In the genomic region with DNA sequence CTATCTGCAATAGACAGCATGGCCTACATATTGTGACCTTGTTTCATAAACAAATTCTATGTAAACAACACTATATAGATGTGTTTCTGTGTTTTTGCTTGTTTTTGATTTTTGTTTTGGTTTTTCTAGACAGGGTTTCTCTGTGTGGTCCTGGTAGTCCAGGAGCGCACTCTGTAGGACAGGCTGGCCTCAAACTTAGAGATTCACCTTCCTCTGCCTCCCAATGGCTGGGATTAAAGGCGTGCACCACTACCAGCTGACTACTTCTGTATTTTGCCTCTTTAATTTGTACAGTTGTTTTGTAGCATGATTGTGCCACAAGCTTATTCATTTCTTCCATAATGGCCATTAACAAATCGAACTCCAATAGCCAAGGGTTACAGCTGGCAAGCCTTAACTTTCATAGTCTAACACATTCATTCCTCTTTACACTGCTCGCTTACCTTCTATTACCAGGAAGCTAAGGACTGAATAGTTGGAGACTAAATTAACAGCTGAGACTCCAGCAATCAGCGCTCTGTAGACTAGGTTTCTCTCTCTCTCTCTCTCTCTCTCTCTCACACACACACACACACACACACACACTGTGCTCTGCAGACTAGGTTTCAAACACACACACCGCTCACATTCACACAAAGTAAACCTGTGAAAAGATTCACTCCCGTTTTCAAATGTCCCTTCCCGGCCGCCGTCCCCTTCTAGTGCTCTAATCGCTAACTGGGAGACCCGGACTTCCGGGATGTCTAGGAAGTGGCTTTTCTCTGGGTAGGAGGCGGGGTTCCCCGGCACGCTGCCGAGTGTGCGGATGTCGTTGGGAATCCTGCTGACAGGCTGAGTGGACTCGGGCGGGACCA, we compare ENCODE assay signal across 8 mouse cellular contexts. TPM values are rescaled to one million over a fixed set of nuclear protein-coding genes. Genes with fewer than 3 reads are reported as not detected.
DNase-seq lines count a peak whose midpoint lies in the region; ATAC-seq and TF ChIP-seq lines count a peak whose summit lies in the region.

A gene (plus strand): TSS at position 753 of the 854 bp plus-strand sequence.

- ATAC-seq in erythroblast, adult 5-6 weeks (replicated peaks; ENCODE audit: low FRiP score, poor library complexity, severe bottlenecking): peak; percentile 93
- ATAC-seq in heart, embryonic 11.5 days (replicated peaks; ENCODE audit: insufficient number of reproducible peaks, low FRiP score, low TSS enrichment): peak; percentile 86
- ATAC-seq in kidney, embryonic 16.5 days (ENCODE audit: low FRiP score, low TSS enrichment): peak; percentile 96

- H3K36me3 ChIP-seq in heart, embryonic 11.5 days (ENCODE audit: control insufficient read depth, insufficient read depth, low read length): peaks cover 15% of the 10 kb centered on the region
- H3K36me3 ChIP-seq in kidney, embryonic 16.5 days (ENCODE audit: insufficient read depth, low read length): peaks cover 32% of the 10 kb centered on the region
- peaks cover 8% of the 10 kb centered on the region; the same call in 1 of the 2 replicates for H3K36me3 ChIP-seq in liver, adult 2 months (ENCODE audit: control insufficient read depth, insufficient read depth, low read length)
- H3K36me3 ChIP-seq in myocyte (ENCODE audit: control insufficient read depth, insufficient read depth): peaks cover 12% of the 10 kb centered on the region
- peaks cover 12% of the 10 kb centered on the region for H3K36me3 ChIP-seq in splenic B cell, adult 2 months (ENCODE audit: control insufficient read depth, insufficient read depth, low read length, poor library complexity, severe bottlenecking)

- peak within 1 kb of the TSS; percentile 78 for H3K27ac ChIP-seq in heart, embryonic 11.5 days (ENCODE audit: low read depth, low read length)
- H3K27ac ChIP-seq in kidney, embryonic 16.5 days (ENCODE audit: low read length): peak within 1 kb of the TSS; percentile 71
- H3K27ac ChIP-seq in liver, adult 2 months (replicated peaks; ENCODE audit: insufficient read depth, low read depth, low read length): peak within 1 kb of the TSS; percentile 58

- peak within 1 kb of the TSS; percentile 85 for H3K9ac ChIP-seq in heart, embryonic 11.5 days (ENCODE audit: low read depth, low read length)
- H3K9ac ChIP-seq in kidney, embryonic 16.5 days (replicated peaks; ENCODE audit: low read length): peak within 1 kb of the TSS; percentile 82
- peak within 1 kb of the TSS; percentile 78 for H3K9ac ChIP-seq in liver, adult 2 months (ENCODE audit: low read depth, low read length)

- 0 out of 2 replicates have a peak, but pooled peaks cover under 1% of the 10 kb centered on the region for H3K9me3 ChIP-seq in heart, embryonic 11.5 days (replicated peaks; ENCODE audit: control insufficient read depth, low read length)
- peaks cover 1% of the 10 kb centered on the region for H3K9me3 ChIP-seq in kidney, embryonic 16.5 days (ENCODE audit: low read length)

- H3K4me2 ChIP-seq in heart, embryonic 11.5 days: peak within 1 kb of the TSS; percentile 95
- peak within 1 kb of the TSS; percentile 86 for H3K4me2 ChIP-seq in kidney, embryonic 16.5 days (replicated peaks; ENCODE audit: low read depth, low read length)
- peak within 1 kb of the TSS; percentile 98 for H3K4me2 ChIP-seq in myocyte (ENCODE audit: low read depth)

- no peaks in the 10 kb centered on the region for H3K27me3 ChIP-seq in heart, embryonic 11.5 days (ENCODE audit: control insufficient read depth, insufficient read depth, low read length)
- H3K27me3 ChIP-seq in kidney, embryonic 16.5 days (ENCODE audit: insufficient read depth, low read length): no peaks in the 10 kb centered on the region
- H3K27me3 ChIP-seq in liver, adult 2 months (ENCODE audit: control insufficient read depth, insufficient read depth, low read length): no peaks in the 10 kb centered on the region
- H3K27me3 ChIP-seq in myocyte (ENCODE audit: control insufficient read depth, insufficient read depth, insufficient read length): no peaks in the 10 kb centered on the region
- H3K27me3 ChIP-seq in splenic B cell, adult 2 months (ENCODE audit: control insufficient read depth, insufficient read depth, low read length, poor library complexity, severe bottlenecking): no peaks in the 10 kb centered on the region

- H3K4me1 ChIP-seq in heart, embryonic 11.5 days (ENCODE audit: control insufficient read depth, insufficient read depth, low read length): peaks cover 11% of the 10 kb centered on the region
- peaks cover 12% of the 10 kb centered on the region for H3K4me1 ChIP-seq in kidney, embryonic 16.5 days (ENCODE audit: insufficient read depth, low read length)
- H3K4me1 ChIP-seq in liver, adult 2 months (ENCODE audit: control insufficient read depth, insufficient read depth, low read length): peaks cover 11% of the 10 kb centered on the region

- TF ChIP-seq POLR2A in liver, adult 2 months (IDR thresholded peaks at IDR 0.05; ENCODE audit: extremely low read depth, insufficient read depth, low read length): no peak
- TF ChIP-seq POLR2A in myocyte (IDR thresholded peaks at IDR 0.05; ENCODE audit: insufficient read length, low read depth): peak; percentile 70

- peak within 1 kb of the TSS; percentile 41 for H3ac ChIP-seq in myocyte (ENCODE audit: control insufficient read depth, insufficient read length)

- no peak for TF ChIP-seq CTCF in liver, adult 2 months (IDR thresholded peaks at IDR 0.05; ENCODE audit: low read depth, low read length)

- no peaks in the 10 kb centered on the region for H3K79me2 ChIP-seq in liver, adult 2 months (ENCODE audit: control insufficient read depth, insufficient read depth, low read length)
- H3K79me2 ChIP-seq in myocyte (ENCODE audit: control insufficient read depth, insufficient read depth): peaks cover 18% of the 10 kb centered on the region

- DNase-seq in B cell, adult 2 months: peak; percentile 92 to 94
- DNase-seq in brain, adult 2 months (ENCODE audit: low read depth, low spot score): peak; percentile 97
- DNase-seq in liver, adult 2 months (ENCODE audit: extremely low read depth, low read depth, low spot score): peak; percentile 84
- DNase-seq in splenic B cell, adult 2 months (ENCODE audit: low read depth, low spot score): peak; percentile 92

- H3K4me3 ChIP-seq in heart, embryonic 11.5 days (ENCODE audit: low read depth, low read length): peak within 1 kb of the TSS; percentile 87
- H3K4me3 ChIP-seq in kidney, embryonic 16.5 days (ENCODE audit: low read length): peak within 1 kb of the TSS; percentile 80
- H3K4me3 ChIP-seq in liver, adult 2 months (ENCODE audit: insufficient read depth, low read depth, low read length): peak within 1 kb of the TSS; percentile 80
- H3K4me3 ChIP-seq in myocyte: peak within 1 kb of the TSS; percentile 88

- 3% methylated on average over 21 of the region's 21 CpGs for WGBS in heart, embryonic 11.5 days (ENCODE audit: insufficient replicate concordance)
- 4% methylated on average over 21 of the region's 21 CpGs for WGBS in kidney, embryonic 16.5 days
- 4% methylated on average over 21 of the region's 21 CpGs for WGBS in liver, adult 2 months

TF ChIP-seq in myocyte, 11 proteins besides CTCF, POLR2A, EP300 and RAD21:
- TF ChIP-seq CEBPB (IDR thresholded peaks at IDR 0.05; ENCODE audit: insufficient read depth, poor library complexity, severe bottlenecking) (no peak), POLR2AphosphoS2 (IDR thresholded peaks at IDR 0.05; ENCODE audit: insufficient read length, low read depth) (peak; percentile 70)

RNA-seq across cellular contexts. Expression of the gene that starts here (rescaled TPM):
- 3.8 and 12.7 TPM in 2 replicates for total RNA-seq in erythroblast, adult 5-6 weeks (2015; ENCODE audit: low replicate concordance)
- total RNA-seq in erythroblast, adult 5-6 weeks (2017; ENCODE audit: low replicate concordance): 4.9 and 7.5 TPM in 2 replicates
- 12.3 and 13.4 TPM in 2 replicates for polyA plus RNA-seq in heart, embryonic 11.5 days (2014; fragmentation: Nextera tagmentation; extraction: Ambion mirVana)
- polyA plus RNA-seq in kidney, embryonic 16.5 days (2015; fragmentation: Nextera tagmentation; extraction: Ambion mirVana): 11.4 and 17.0 TPM in 2 replicates
- total RNA-seq in liver, adult 2 months (2014; rRNA removed): 5.7 and 9.1 TPM in 2 replicates
- polyA plus RNA-seq in liver, adult 2 months (2012; rRNA removed): 4.8 and 6.1 TPM in 2 replicates
- 4.8 TPM for polyA plus RNA-seq in myocyte (2012; fragmentation: generic; extraction: Trizol)

Comparison
In these comparisons a context has a peak if more than half of its experiments do, and no peak if none do; other contexts are left out.
1. Peak in every context shown above with its lines: DNase-seq, ATAC-seq, H3K4me3 ChIP-seq and H3K27ac ChIP-seq.